Mouse (Mus musculus): Measurements from ENCODE around the gene Sgk1.

Sgk1 gene

GRCm38 (mm10) chr10:21918016-21918749, 36.2 kb downstream of the Sgk1 start:
- no peak for DNase-seq

GRCm38 (mm10) chr10:21918750-21919145, 36.8 kb downstream of the Sgk1 start:
- no peak for DNase-seq

- DNase-seq: no peak
Observed at GRCm38 (mm10) chr10:21920611-21921010, 38.6 kb downstream of the Sgk1 start.

- DNase-seq: peak; percentile 54
Observed at GRCm38 (mm10) chr10:21922716-21923350, 40.8 kb downstream of the Sgk1 start.

GRCm38 (mm10) chr10:21923495-21923952, 41.5 kb downstream of the Sgk1 start:
- peak; percentile 45 for DNase-seq

GRCm38 (mm10) chr10:21924051-21924720, 42.2 kb downstream of the Sgk1 start:
- DNase-seq: no peak

- DNase-seq: no peak
Observed at GRCm38 (mm10) chr10:21926941-21927340, 45.0 kb downstream of the Sgk1 start.

- no peak for DNase-seq
Observed at GRCm38 (mm10) chr10:21930781-21931380, 48.9 kb downstream of the Sgk1 start.

- DNase-seq: no peak
Observed at GRCm38 (mm10) chr10:21932791-21933190, 50.8 kb downstream of the Sgk1 start.

- no peak for DNase-seq
Observed at GRCm38 (mm10) chr10:21934826-21935225, 52.8 kb downstream of the Sgk1 start.

GRCm38 (mm10) chr10:21936513-21937221, 54.7 kb downstream of the Sgk1 start:
- peak; percentile 62 for DNase-seq

- no peak for DNase-seq
Observed at GRCm38 (mm10) chr10:21937222-21937605, 55.2 kb downstream of the Sgk1 start.

- no peak for DNase-seq
Observed at GRCm38 (mm10) chr10:21938166-21938565, 56.2 kb downstream of the Sgk1 start.

- DNase-seq: no peak
Observed at GRCm38 (mm10) chr10:21941235-21941634, 59.3 kb downstream of the Sgk1 start.

- DNase-seq: peak; percentile 54
Observed at GRCm38 (mm10) chr10:21943145-21943700, 61.2 kb downstream of the Sgk1 start.

- DNase-seq: no peak
Observed at GRCm38 (mm10) chr10:21945195-21945594, 63.2 kb downstream of the Sgk1 start.

GRCm38 (mm10) chr10:21946751-21947351, 64.9 kb downstream of the Sgk1 start:
- no peak for DNase-seq

- no peak for DNase-seq
Observed at GRCm38 (mm10) chr10:21952520-21952919, 70.5 kb downstream of the Sgk1 start.

- DNase-seq: no peak
Observed at GRCm38 (mm10) chr10:21961111-21961510, 79.1 kb downstream of the Sgk1 start.

- DNase-seq: no peak
Observed at GRCm38 (mm10) chr10:21963005-21963404, 81.0 kb downstream of the Sgk1 start.

- no peak for DNase-seq
Observed at GRCm38 (mm10) chr10:21973676-21974075, 91.7 kb downstream of the Sgk1 start.

GRCm38 (mm10) chr10:21974801-21975200, 92.8 kb downstream of the Sgk1 start:
- no peak for DNase-seq

Measured in cerebellum, adult 9-10 months (tissue).